Mouse (Mus musculus): Measurements from ENCODE around the gene Frmd5. TPM values are rescaled to one million over a fixed set of nuclear protein-coding genes. Genes with fewer than 3 reads are reported as not detected.

Gene Frmd5
- polyA plus RNA-seq (2012; ENCODE audit: low replicate concordance), result 0.66 and 1.0 TPM in 2 replicates

DNA sequence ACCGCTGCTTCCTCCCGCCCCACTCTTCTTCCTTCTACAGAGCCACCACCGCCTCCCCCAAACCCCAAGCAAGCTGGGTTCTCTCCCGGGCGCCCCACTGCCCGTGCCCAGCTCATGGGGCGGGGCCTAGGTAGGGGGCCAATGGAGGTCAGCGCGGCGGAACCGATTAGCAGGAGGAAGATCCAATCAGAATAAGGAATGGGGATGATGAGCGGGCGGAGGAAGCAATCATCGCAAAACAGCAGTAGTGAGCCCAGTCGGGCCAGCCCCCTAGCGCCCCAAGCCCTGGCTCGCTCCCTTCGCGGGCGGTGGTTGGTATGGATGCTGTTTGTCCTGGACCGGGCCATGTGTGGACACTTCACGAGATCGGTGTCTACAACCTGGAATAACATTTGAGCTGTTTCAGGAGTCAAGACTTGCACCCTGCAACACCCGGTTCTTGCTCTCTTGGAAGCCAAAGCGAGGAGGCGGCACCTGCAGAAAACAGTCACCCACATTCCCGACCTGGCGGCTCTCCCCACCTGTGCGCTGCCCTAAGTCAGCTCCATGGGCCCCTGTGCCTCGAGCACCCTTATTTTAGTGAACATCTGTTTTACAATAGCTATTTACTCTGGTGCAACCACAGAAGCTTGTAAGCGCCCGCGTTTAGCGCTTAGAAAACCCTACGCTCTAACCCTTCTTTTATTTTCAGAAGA lies at the start of gene Frmd5:
TSS of gene Frmd5 (minus strand) at position 129 of the 695 bp plus-strand sequence.

DNA sequence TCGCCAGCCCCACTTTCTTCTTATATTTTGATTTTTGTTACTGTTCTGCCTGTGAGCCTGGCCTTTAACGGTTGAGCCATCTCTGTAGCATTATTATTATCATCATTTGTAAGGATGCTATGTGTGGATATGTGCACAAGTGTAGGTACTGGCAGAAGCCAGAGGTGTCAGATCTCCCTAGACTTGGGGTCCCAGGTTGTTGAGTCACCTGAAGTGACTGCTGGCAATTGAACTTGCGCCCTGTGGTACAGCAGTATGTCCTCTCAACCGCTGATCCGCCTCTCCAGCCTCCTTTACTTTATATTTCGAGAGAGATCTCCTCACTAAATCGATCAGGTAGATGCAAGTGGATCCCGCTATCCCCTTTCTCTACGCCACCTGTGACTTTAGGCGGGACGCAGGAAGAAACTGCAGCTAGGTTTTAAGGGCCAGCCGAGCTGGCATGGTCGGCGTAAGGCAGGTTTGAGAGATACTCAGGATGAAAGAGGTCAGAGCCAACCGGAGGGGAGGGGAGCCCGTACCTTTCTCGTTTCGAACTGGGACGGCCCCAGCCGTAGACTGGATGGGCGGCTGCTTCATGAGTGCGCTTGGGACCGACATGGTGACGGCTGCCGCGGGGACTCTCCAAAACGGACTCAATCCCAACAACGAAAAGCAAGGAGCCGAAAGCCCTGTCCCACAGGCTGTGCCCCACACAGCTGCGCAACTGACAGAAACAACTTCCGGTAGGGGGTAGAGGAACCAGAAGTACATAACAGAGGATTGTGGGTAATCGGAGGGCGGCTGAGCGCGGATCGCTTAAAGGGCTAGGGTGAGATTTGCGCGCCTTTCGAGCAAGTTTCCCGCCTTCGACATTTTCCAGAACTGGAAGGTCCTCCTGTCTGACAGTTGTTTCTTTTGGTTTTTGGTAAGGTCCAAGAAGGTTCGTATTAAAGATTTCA lies 300.7 kb downstream of the Frmd5 start, which contains the start of the genes Mfap1a and Wdr76:
TSS of gene Mfap1a (minus strand) at position 724 of the 941 bp plus-strand sequence.
TSS of gene Wdr76 (plus strand) at position 782 of the 941 bp plus-strand sequence.

Other genes starting within 250 kb of the Frmd5 start
- gene Casc4, start 59.9 kb upstream of the Frmd5 start, polyA plus RNA-seq (2012; ENCODE audit: low replicate concordance), result 3.2 and 6.9 TPM in 2 replicates
- 1.1 and 3.8 TPM in 2 replicates for gene Ctdspl2, start 148.9 kb upstream of the Frmd5 start, polyA plus RNA-seq (2012; ENCODE audit: low replicate concordance)
- gene Mageb3, start 149.0 kb upstream of the Frmd5 start, polyA plus RNA-seq (2012; ENCODE audit: low replicate concordance), result not detected in 2 replicates
- gene Eif3j1, start 221.5 kb upstream of the Frmd5 start, polyA plus RNA-seq (2012; ENCODE audit: low replicate concordance), result 20.5 and 44.1 TPM in 2 replicates